Mouse (Mus musculus): ENCODE measurements around the gene Zfp362.

DNA sequence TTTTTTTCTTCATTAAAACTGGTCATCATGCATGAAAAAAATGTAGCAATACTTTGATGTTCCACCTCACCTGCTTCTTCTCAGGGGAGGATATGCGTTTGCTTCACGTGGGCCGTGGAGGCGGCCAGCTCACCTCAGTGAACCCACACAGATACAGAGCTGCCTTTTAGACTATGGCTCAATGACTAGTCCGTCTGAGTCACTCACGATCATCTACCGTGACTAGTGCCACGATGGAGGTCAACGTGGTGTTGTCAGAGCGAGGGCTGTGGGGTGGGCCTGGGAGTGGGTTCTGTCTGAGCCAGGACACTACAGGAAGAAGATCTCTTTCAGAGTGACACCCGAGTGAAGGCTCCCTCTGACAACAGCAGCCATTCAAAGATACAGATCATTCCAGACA lies 47.3 kb upstream of the Zfp362 start:
- TF ChIP-seq USF1 (IDR thresholded peaks at IDR 0.05; ENCODE audit: low read depth) = no peak
- TF ChIP-seq CTCF (IDR thresholded peaks at IDR 0.05; ENCODE audit: control insufficient read depth, insufficient read depth, insufficient read length) = no peak

Measured in C2C12 (cell line).